Mouse (Mus musculus) bone marrow, adult 2 months (tissue): Measurements from ENCODE around the gene Gm7792. TPM values are rescaled to one million over a fixed set of nuclear protein-coding genes. Genes with fewer than 3 reads are reported as not detected.
"Not testable (repeated sequence)": the region's sequence is repeated elsewhere in the genome, so short reads cannot be mapped to it uniquely, and the experiment has no call there.

Experiments used
- H3K27ac ChIP-seq: fragments of 200-500 bp; 2 replicates; pipeline ENCODE4 v1.5.1; 2012; ENCODE audit warnings: low read depth, mild to moderate bottlenecking, control low read depth, inconsistent platforms, low read length; ENCODE audit not compliant: control insufficient read depth, poor library complexity, insufficient read depth
- H3K4me1 ChIP-seq: fragments of 200-500 bp; 2 replicates; pipeline ENCODE4 v1.6.1; 2011; ENCODE audit warnings: low read length; ENCODE audit not compliant: control insufficient read depth, insufficient read depth
- H3K4me3 ChIP-seq: fragments of 200-500 bp; replicated peaks from 2 replicates; pipeline ENCODE3; 2011; ENCODE audit warnings: mild to moderate bottlenecking, low read depth, low read length, control low read depth; ENCODE audit not compliant: control insufficient read depth
- WGBS: fragments of 180-500 bp; shearing (Covaris S2); methylation state at CpG from one replicate; pipeline ENCODE4 v1.1.7; 2018; 5-methylcytosine and 5-hydroxymethylcytosine counted together
- polyA plus RNA-seq: library from polyadenylated mRNA; stranded (reverse); fragments of >200 nt; gene quantifications from 2 replicates; pipeline ENCODE4 v1.2.4, GENCODE M21; 2011; ENCODE audit warnings: low replicate concordance; ENCODE audit not compliant: missing spikeins, insufficient read depth, insufficient read length

The Gm7792 gene
- polyA plus RNA-seq: not detected in 2 replicates

DNA sequence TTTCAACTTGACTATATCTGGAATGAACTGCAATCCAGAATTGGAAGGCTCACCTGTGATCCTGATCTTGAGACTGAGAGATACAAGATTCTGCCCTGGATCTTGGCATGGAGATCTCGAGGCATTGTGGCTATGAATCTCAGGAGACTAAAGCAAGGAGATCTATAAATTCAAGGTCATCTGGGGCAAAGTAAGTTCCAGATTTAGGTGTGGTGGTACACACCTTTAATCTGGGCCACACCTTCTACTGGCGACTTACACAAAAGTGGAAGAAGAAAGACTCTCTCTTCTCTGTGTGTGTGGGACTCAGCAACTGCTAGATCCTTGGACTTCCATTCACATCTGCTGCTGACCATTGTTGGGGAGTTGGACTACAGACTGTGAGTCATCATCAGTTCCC lies at the start of gene Gm7792:
TSS of gene Gm7792 (plus strand) at position 301 of the 400 bp plus-strand sequence.
- not testable (repeated sequence) for H3K4me1 ChIP-seq, H3K27ac ChIP-seq, H3K4me3 ChIP-seq
- WGBS: 78% methylated on average over 1 of the region's 2 CpGs

Other genes starting within 250 kb of the Gm7792 start
- gene C87414, start 172.2 kb upstream of the Gm7792 start, polyA plus RNA-seq: not detected in 2 replicates
- not detected in 2 replicates for gene Gm16429, start 85.3 kb downstream of the Gm7792 start, polyA plus RNA-seq
- not detected in 2 replicates for gene BC061212, start 226.8 kb downstream of the Gm7792 start, polyA plus RNA-seq
- gene Gm6351, start 232.6 kb downstream of the Gm7792 start, polyA plus RNA-seq: not detected in 2 replicates